Mouse (Mus musculus) heart, adult 11 months (tissue): ENCODE measurements around the gene Zfp444.
"Not testable (repeated sequence)": the region's sequence is repeated elsewhere in the genome, so short reads cannot be mapped to it uniquely, and the experiment has no call there.

Experiments used
- DNase-seq: peaks from one replicate; pipeline ENCODE4 v3.0.0; 2022

The Zfp444 gene

GRCm38 (mm10) chr7:6162172-6162571 lies 9.9 kb upstream of the Zfp444 start:
- peak; percentile 56 for DNase-seq

GRCm38 (mm10) chr7:6164671-6165070 lies 7.4 kb upstream of the Zfp444 start:
- no peak for DNase-seq

GRCm38 (mm10) chr7:6169403-6169802 lies 2.6 kb upstream of the Zfp444 start:
- peak; percentile 94 for DNase-seq

GRCm38 (mm10) chr7:6170391-6170790 lies 1.6 kb upstream of the Zfp444 start:
- peak; percentile 89 for DNase-seq

- no peak for DNase-seq
These were observed 1.2 kb upstream of the Zfp444 start for GRCm38 (mm10) chr7:6170871-6171270.

GRCm38 (mm10) chr7:6171444-6172005 lies 501 bp upstream of the Zfp444 start:
- peak; percentile 95 for DNase-seq

GRCm38 (mm10) chr7:6172674-6173244 lies 733 bp downstream of the Zfp444 start:
- DNase-seq: no peak

- no peak for DNase-seq
These were observed 1.8 kb downstream of the Zfp444 start for GRCm38 (mm10) chr7:6173872-6174271.

- not testable (repeated sequence) for DNase-seq
These were observed 2.5 kb downstream of the Zfp444 start for GRCm38 (mm10) chr7:6174365-6174987.

- DNase-seq: no peak
These were observed 7.0 kb downstream of the Zfp444 start for GRCm38 (mm10) chr7:6179013-6179412.

GRCm38 (mm10) chr7:6182882-6183281 lies 10.9 kb downstream of the Zfp444 start:
- DNase-seq: no peak

- no peak for DNase-seq
These were observed 11.8 kb downstream of the Zfp444 start for GRCm38 (mm10) chr7:6183802-6184201.

GRCm38 (mm10) chr7:6184521-6184920 lies 12.5 kb downstream of the Zfp444 start:
- DNase-seq: no peak

GRCm38 (mm10) chr7:6185391-6185790 lies 13.4 kb downstream of the Zfp444 start:
- DNase-seq: no peak

GRCm38 (mm10) chr7:6186176-6186575 lies 14.2 kb downstream of the Zfp444 start:
- DNase-seq: no peak

GRCm38 (mm10) chr7:6186756-6187155 lies 14.7 kb downstream of the Zfp444 start:
- no peak for DNase-seq

GRCm38 (mm10) chr7:6189542-6189941 lies 17.5 kb downstream of the Zfp444 start:
- peak; percentile 84 for DNase-seq

- DNase-seq: peak; percentile 91
These were observed 19.4 kb downstream of the Zfp444 start for GRCm38 (mm10) chr7:6191376-6191775.

- peak; percentile 92 for DNase-seq
These were observed 22.1 kb downstream of the Zfp444 start for GRCm38 (mm10) chr7:6194129-6194528.

- no peak for DNase-seq
These were observed 23.8 kb downstream of the Zfp444 start for GRCm38 (mm10) chr7:6195777-6196176.

- no peak for DNase-seq
These were observed 24.8 kb downstream of the Zfp444 start, which contains the start of gene Galp for GRCm38 (mm10) chr7:6196790-6197189. TSS of gene Galp (plus strand) at chr7:6197090.

- peak; percentile 70 for DNase-seq
These were observed 32.2 kb downstream of the Zfp444 start for GRCm38 (mm10) chr7:6204200-6204599.

GRCm38 (mm10) chr7:6213144-6213543 lies 41.1 kb downstream of the Zfp444 start:
- DNase-seq: no peak

- DNase-seq: not testable (repeated sequence)
These were observed 42.7 kb downstream of the Zfp444 start for GRCm38 (mm10) chr7:6214691-6215090.
